In genomic region chr12:54316980-54317471, GRCm38 (mm10) we compare ENCODE assay signal across 8 mouse cellular contexts.
DNase-seq lines count a peak whose midpoint lies in the region; ATAC-seq and TF ChIP-seq lines count a peak whose summit lies in the region.

No protein-coding gene starts in this region.

- peak overlapping the region; percentile 10; the same call in 1 of the 2 replicates for H3K4me3 ChIP-seq in lung, postnatal 0 days (ENCODE audit: low read depth, low read length)
- no peak overlapping the region for H3K4me3 ChIP-seq in forebrain, embryonic 12.5 days (replicated peaks)
- H3K4me3 ChIP-seq in intestine, postnatal 0 days (ENCODE audit: low read depth, low read length): peak overlapping the region; percentile 9; the same call in 1 of the 2 replicates

- peak overlapping the region; percentile 46 for H3K4me2 ChIP-seq in lung, postnatal 0 days (replicated peaks; ENCODE audit: low read depth, low read length)
- peak overlapping the region; percentile 32 for H3K4me2 ChIP-seq in forebrain, embryonic 12.5 days
- H3K4me2 ChIP-seq in intestine, postnatal 0 days (replicated peaks; ENCODE audit: low read depth): peak overlapping the region; percentile 57

- H3K27ac ChIP-seq in lung, postnatal 0 days (ENCODE audit: low read length): no peak overlapping the region
- H3K27ac ChIP-seq in forebrain, embryonic 12.5 days: no peak overlapping the region
- peak overlapping the region; percentile 86 for H3K27ac ChIP-seq in intestine, postnatal 0 days (ENCODE audit: low read depth, low read length)

- 3% methylated on average over 16 of the region's 16 CpGs for WGBS in lung, postnatal 0 days
- WGBS in forebrain, embryonic 12.5 days: 3% methylated on average over 16 of the region's 16 CpGs
- 2% methylated on average over 16 of the region's 16 CpGs for WGBS in intestine, postnatal 0 days

- intact Hi-C loops in left cerebral cortex, postnatal 36 days (cut with DNase I): no loop called here

- H3K9ac ChIP-seq in lung, postnatal 0 days (replicated peaks; ENCODE audit: low read depth): no peak overlapping the region
- H3K9ac ChIP-seq in forebrain, embryonic 12.5 days: no peak overlapping the region
- no peak overlapping the region for H3K9ac ChIP-seq in intestine, postnatal 0 days (ENCODE audit: low read depth, low read length)

- H3K27me3 ChIP-seq in lung, postnatal 0 days (replicated peaks; ENCODE audit: insufficient read depth, low read length): no peaks in the 10 kb centered on the region
- peaks cover 23% of the 10 kb centered on the region for H3K27me3 ChIP-seq in forebrain, embryonic 12.5 days
- H3K27me3 ChIP-seq in intestine, postnatal 0 days (replicated peaks; ENCODE audit: control insufficient read depth, insufficient read depth, low read length): no peaks in the 10 kb centered on the region

- peak; percentile 60 for DNase-seq in lung, postnatal 0 days (ENCODE audit: low spot score)
- no peak for DNase-seq in lung, postnatal 36 days
- DNase-seq in naive thymus-derived CD4-positive, alpha-beta T cell, adult 2 months (ENCODE audit: low read depth): peak; percentile 46
- DNase-seq in left cerebral cortex, adult 8-10 months (ENCODE audit: low spot score in 2 of 2): no peak
- no peak for DNase-seq in left cerebral cortex, postnatal 36 days (ENCODE audit: low spot score in 2 of 2)
- no peak for DNase-seq in right cerebral cortex, adult 2 months (ENCODE audit: low spot score in 2 of 2)

- H3K4me1 ChIP-seq in lung, postnatal 0 days (ENCODE audit: insufficient read depth, low read depth, low read length): peaks cover 7% of the 10 kb centered on the region; the same call in 1 of the 2 replicates
- H3K4me1 ChIP-seq in forebrain, embryonic 12.5 days: peaks cover 22% of the 10 kb centered on the region
- no peaks in the 10 kb centered on the region for H3K4me1 ChIP-seq in intestine, postnatal 0 days (replicated peaks; ENCODE audit: control insufficient read depth, insufficient read depth, low read length)

- no peaks in the 10 kb centered on the region for H3K36me3 ChIP-seq in lung, postnatal 0 days (ENCODE audit: insufficient read depth, low read length)
- no peaks in the 10 kb centered on the region for H3K36me3 ChIP-seq in forebrain, embryonic 12.5 days (replicated peaks)
- no peaks in the 10 kb centered on the region for H3K36me3 ChIP-seq in intestine, postnatal 0 days (ENCODE audit: control insufficient read depth, insufficient read depth)

- peak; percentile 13; the same call in 1 of the 2 replicates for TF ChIP-seq CTCF in lung, postnatal 0 days (IDR thresholded peaks at IDR 0.05)
- peak; percentile 56 for TF ChIP-seq CTCF in intestine, postnatal 0 days (IDR thresholded peaks at IDR 0.05; ENCODE audit: low read depth)

- TF ChIP-seq EP300 in lung, postnatal 0 days (IDR thresholded peaks at IDR 0.05): no peak

- H3K9me3 ChIP-seq in lung, postnatal 0 days (ENCODE audit: low read length): no peaks in the 10 kb centered on the region
- H3K9me3 ChIP-seq in forebrain, embryonic 12.5 days: no peaks in the 10 kb centered on the region
- 0 out of 2 replicates have a peak, but pooled peaks cover 3% of the 10 kb centered on the region for H3K9me3 ChIP-seq in intestine, postnatal 0 days (ENCODE audit: control insufficient read depth)

- ATAC-seq in lung, postnatal 0 days: peak; percentile 76
- ATAC-seq in forebrain, embryonic 12.5 days (ENCODE audit: low FRiP score): no peak
- ATAC-seq in intestine, postnatal 0 days: peak; percentile 76

Comparison
In these comparisons a context has a peak if more than half of its experiments do, and no peak if none do; other contexts are left out.
1. DNase-seq: peak in lung, postnatal 0 days (single experiment) and naive thymus-derived CD4-positive, alpha-beta T cell, adult 2 months (single experiment); none in lung, postnatal 36 days (single experiment), left cerebral cortex, adult 8-10 months (0 of 2), left cerebral cortex, postnatal 36 days (0 of 2) and right cerebral cortex, adult 2 months (0 of 2).
2. Peak in every context shown above with its lines, with median percentiles within 50 percentile points of each other: H3K4me2 ChIP-seq.